Mouse (Mus musculus): ENCODE results near the gene Olfr350. TPM values are rescaled to one million over a fixed set of nuclear protein-coding genes. Genes with fewer than 3 reads are reported as not detected.

Gene Olfr350
- total RNA-seq (2014; rRNA removed) (not detected in 2 replicates), polyA plus RNA-seq (2015; fragmentation: Nextera tagmentation; extraction: Ambion mirVana) (not detected in 2 replicates)

DNA sequence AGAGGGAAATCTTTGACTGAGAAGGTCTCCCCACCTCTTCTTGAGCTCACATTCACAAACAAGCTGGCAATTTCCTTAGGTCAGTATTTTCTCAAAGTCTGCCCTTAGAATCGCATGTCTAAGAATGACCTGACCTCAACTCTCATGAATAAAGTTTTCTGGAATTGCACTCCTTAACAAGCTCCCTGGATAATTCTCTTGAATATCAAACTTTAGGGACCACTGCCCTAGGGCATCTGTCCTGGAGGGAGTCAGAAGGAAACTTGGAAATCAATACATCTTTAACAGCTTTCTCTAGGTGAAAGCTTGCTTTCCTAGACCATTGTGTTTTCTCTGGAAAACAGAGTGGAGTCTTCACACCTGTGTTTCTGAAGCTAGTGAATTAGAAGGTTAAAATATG, at the start of gene Olfr350:
Gene Olfr350 (plus strand): TSS at position 301 of the 400 bp plus-strand sequence.
- Histone ChIP-seq H3K9me3 (ENCODE audit: low read length) (peaks cover 7% of the 10 kb centered on the region; the same call in 1 of the 2 replicates), H3K9ac (no peak within 1 kb of the TSS), H3K4me1 (ENCODE audit: insufficient read depth) (no peaks in the 10 kb centered on the region), H3K27ac (ENCODE audit: low read depth, low read length) (no peak within 1 kb of the TSS), H3K4me3 (ENCODE audit: low read depth, low read length) (no peak within 1 kb of the TSS), H3K36me3 (ENCODE audit: insufficient read depth) (no peaks in the 10 kb centered on the region), H3K27me3 (ENCODE audit: insufficient read depth, low read length) (no peaks in the 10 kb centered on the region), H3K4me2 (ENCODE audit: low read depth) (no peak within 1 kb of the TSS)
- DNase-seq (no peak), ATAC-seq (no peak)
- 80% methylated on average over 1 of the region's 1 CpGs for WGBS
- no peak for TF ChIP-seq CTCF (IDR thresholded peaks at IDR 0.05; ENCODE audit: low read depth)

DNA sequence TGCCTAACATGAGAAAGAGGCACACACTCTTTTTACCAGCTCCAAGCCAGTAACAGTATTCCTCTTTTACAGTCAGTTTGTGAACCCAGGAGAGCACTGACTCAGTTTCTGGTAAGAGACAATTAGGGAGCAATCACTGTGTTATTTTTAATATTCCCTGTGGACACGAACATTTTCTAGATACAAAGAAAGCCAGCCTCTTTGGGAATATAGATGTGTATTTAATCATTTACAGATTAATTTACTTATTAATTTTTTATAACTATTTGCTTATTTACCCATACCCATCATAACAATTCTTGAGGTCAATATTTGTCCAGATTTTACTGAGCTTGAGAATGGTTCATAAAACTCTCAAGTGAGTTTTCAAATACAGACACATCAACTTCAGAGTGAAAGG, 29.2 kb upstream of the Olfr350 start, which contains the start of gene Olfr3:
Gene Olfr3 (minus strand): TSS at position 101 of the 400 bp plus-strand sequence.
- peaks cover 3% of the 10 kb centered on the region; the same call in 1 of the 2 replicates for H3K9me3 ChIP-seq (ENCODE audit: low read length)
- TF ChIP-seq CTCF (IDR thresholded peaks at IDR 0.05; ENCODE audit: low read depth) = no peak
- no peaks in the 10 kb centered on the region for H3K36me3 ChIP-seq (ENCODE audit: insufficient read depth)
- ATAC-seq = no peak
- no peak within 1 kb of the TSS for H3K9ac ChIP-seq
- no peak within 1 kb of the TSS for H3K4me2 ChIP-seq (ENCODE audit: low read depth)
- no peak within 1 kb of the TSS for H3K27ac ChIP-seq (ENCODE audit: low read depth, low read length)
- no peaks in the 10 kb centered on the region for H3K27me3 ChIP-seq (ENCODE audit: insufficient read depth, low read length)
- no peak within 1 kb of the TSS for H3K4me3 ChIP-seq (ENCODE audit: low read depth, low read length)
- no peaks in the 10 kb centered on the region for H3K4me1 ChIP-seq (ENCODE audit: insufficient read depth)
- DNase-seq = no peak
- WGBS = 63% methylated on average over 1 of the region's 1 CpGs

DNA sequence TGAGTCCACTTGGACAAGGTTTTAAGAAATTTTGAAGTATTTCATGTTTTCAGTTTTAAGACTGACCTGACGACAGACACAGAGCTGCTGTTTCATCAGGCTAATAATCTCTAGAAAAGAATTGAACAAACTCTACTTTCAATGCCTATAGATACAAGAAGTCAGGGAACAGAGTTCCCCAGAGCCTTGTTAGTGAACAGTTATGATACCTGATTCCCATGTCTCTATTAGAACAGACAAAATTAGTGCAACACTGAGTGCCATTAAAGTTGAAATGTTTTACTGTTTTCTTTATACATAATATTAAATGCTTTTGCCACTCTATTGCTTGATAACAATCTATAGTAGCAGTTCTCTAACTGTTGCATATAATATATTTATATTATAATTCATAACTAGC, 16.4 kb downstream of the Olfr350 start, which contains the start of gene Olfr351:
Gene Olfr351 (minus strand): TSS at position 101 of the 400 bp plus-strand sequence.
- Histone ChIP-seq H3K9me3 (ENCODE audit: low read length) (0 out of 2 replicates have a peak, but pooled peaks cover 12% of the 10 kb centered on the region), H3K27ac (ENCODE audit: low read depth, low read length) (no peak within 1 kb of the TSS), H3K9ac (no peak within 1 kb of the TSS), H3K4me3 (ENCODE audit: low read depth, low read length) (no peak within 1 kb of the TSS), H3K27me3 (ENCODE audit: insufficient read depth, low read length) (no peaks in the 10 kb centered on the region), H3K4me2 (ENCODE audit: low read depth) (no peak within 1 kb of the TSS), H3K36me3 (ENCODE audit: insufficient read depth) (no peaks in the 10 kb centered on the region), H3K4me1 (ENCODE audit: insufficient read depth) (no peaks in the 10 kb centered on the region)
- no peak for DNase-seq
- ATAC-seq = no peak
- TF ChIP-seq CTCF (IDR thresholded peaks at IDR 0.05; ENCODE audit: low read depth) = no peak
- 83% methylated on average over 1 of the region's 1 CpGs for WGBS

DNA sequence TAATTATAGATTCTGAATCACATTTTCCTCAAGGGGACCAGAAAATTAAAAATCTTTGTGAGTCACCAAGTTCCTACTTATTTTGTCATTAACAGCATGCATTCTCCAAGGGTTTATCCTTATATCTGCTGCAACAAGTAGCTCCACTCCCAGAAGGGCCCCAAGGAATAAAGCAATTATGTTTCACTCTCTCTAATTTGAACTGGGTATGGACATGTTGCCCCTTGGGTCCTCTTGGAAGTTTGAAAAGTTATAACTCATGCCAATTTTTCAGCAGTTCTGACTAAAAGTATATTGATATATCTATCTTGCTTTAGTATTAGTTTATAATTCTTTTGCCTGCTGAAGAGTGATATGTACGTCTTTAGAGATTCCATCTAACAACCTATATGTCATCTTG, 22.1 kb downstream of the Olfr350 start, which contains the start of gene Olfr352:
Gene Olfr352 (plus strand): TSS at position 301 of the 400 bp plus-strand sequence.
- Histone ChIP-seq H3K36me3 (ENCODE audit: insufficient read depth) (no peaks in the 10 kb centered on the region), H3K4me2 (ENCODE audit: low read depth) (no peak within 1 kb of the TSS), H3K9ac (no peak within 1 kb of the TSS), H3K27ac (ENCODE audit: low read depth, low read length) (no peak within 1 kb of the TSS), H3K4me1 (ENCODE audit: insufficient read depth) (no peaks in the 10 kb centered on the region), H3K9me3 (ENCODE audit: low read length) (0 out of 2 replicates have a peak, but pooled peaks cover 11% of the 10 kb centered on the region), H3K4me3 (ENCODE audit: low read depth, low read length) (no peak within 1 kb of the TSS), H3K27me3 (ENCODE audit: insufficient read depth, low read length) (no peaks in the 10 kb centered on the region)
- ATAC-seq (no peak), DNase-seq (no peak)
- 83% methylated on average over 1 of the region's 1 CpGs for WGBS
- no peak for TF ChIP-seq CTCF (IDR thresholded peaks at IDR 0.05; ENCODE audit: low read depth)

DNA sequence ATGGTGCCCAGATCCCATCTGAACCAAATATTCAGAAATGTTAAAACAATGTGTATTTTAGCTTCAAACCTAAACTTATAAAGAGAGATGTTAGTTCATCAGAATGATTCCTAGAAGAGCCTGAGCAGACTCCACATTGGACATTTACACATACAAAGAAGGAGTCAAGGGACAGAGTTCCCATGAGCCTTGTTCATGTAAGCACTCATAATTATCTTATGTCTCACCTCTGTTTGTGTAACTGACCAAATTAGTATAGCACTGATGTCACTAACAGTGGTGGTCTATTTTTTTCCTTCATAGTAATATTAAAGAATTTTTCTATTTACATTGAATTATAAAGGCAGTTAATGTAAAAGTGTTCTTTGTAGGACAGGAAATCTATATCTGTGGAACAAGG, 46.7 kb downstream of the Olfr350 start, which contains the start of gene Olfr353:
Gene Olfr353 (minus strand): TSS at position 101 of the 400 bp plus-strand sequence.
- H3K36me3 ChIP-seq (ENCODE audit: insufficient read depth) = no peaks in the 10 kb centered on the region
- DNase-seq = no peak
- H3K27me3 ChIP-seq (ENCODE audit: insufficient read depth, low read length) = no peaks in the 10 kb centered on the region
- H3K4me3 ChIP-seq (ENCODE audit: low read depth, low read length) = no peak within 1 kb of the TSS
- 0 out of 2 replicates have a peak, but pooled peaks cover 4% of the 10 kb centered on the region for H3K9me3 ChIP-seq (ENCODE audit: low read length)
- H3K9ac ChIP-seq = no peak within 1 kb of the TSS
- H3K27ac ChIP-seq (ENCODE audit: low read depth, low read length) = no peak within 1 kb of the TSS
- TF ChIP-seq CTCF (IDR thresholded peaks at IDR 0.05; ENCODE audit: low read depth) = no peak
- H3K4me1 ChIP-seq (ENCODE audit: insufficient read depth) = no peaks in the 10 kb centered on the region
- no peak within 1 kb of the TSS for H3K4me2 ChIP-seq (ENCODE audit: low read depth)
- ATAC-seq = no peak

DNA sequence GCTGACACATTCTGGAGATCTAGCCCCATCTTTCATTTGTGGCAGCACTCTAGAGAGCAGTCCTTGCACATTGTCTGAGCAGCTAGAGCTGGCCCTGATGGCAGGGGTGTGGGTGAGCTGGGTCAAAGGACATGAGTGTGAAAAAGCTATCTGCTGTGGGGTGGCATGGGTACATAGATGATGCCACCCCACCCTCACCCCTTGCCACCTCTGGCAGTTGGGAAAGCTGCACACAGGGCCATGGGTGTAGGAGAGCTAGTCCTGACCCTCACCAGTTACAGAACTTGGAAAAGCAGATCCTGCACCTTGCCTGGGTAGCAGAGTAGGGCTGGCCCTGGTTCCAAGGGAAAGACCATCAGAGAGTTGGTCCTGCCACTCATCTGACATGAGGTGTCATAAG, 51.0 kb downstream of the Olfr350 start:
- Histone ChIP-seq H3K36me3 (ENCODE audit: insufficient read depth) (no peaks in the 10 kb centered on the region), H3K27me3 (ENCODE audit: insufficient read depth, low read length) (no peaks in the 10 kb centered on the region), H3K4me3 (ENCODE audit: low read depth, low read length) (no peak overlapping the region), H3K27ac (ENCODE audit: low read depth, low read length) (no peak overlapping the region), H3K9me3 (ENCODE audit: low read length) (0 out of 2 replicates have a peak, but pooled peaks cover 4% of the 10 kb centered on the region), H3K4me1 (ENCODE audit: insufficient read depth) (no peaks in the 10 kb centered on the region), H3K9ac (no peak overlapping the region), H3K4me2 (ENCODE audit: low read depth) (no peak overlapping the region)
- ATAC-seq = no peak
- no peak for DNase-seq
- no peak for TF ChIP-seq CTCF (IDR thresholded peaks at IDR 0.05; ENCODE audit: low read depth)

Other genes with a start within 250 kb of the Olfr350 start
- not detected in 2 replicates for gene Olfr345, start 206.3 kb upstream of the Olfr350 start, total RNA-seq (2014; rRNA removed)
- not detected in 2 replicates for gene Olfr345, start 206.3 kb upstream of the Olfr350 start, polyA plus RNA-seq (2015; fragmentation: Nextera tagmentation; extraction: Ambion mirVana)
- not detected in 2 replicates for gene Olfr346, start 160.5 kb upstream of the Olfr350 start, total RNA-seq (2014; rRNA removed)
- not detected in 2 replicates for gene Olfr346, start 160.5 kb upstream of the Olfr350 start, polyA plus RNA-seq (2015; fragmentation: Nextera tagmentation; extraction: Ambion mirVana)
- gene Olfr347, start 114.4 kb upstream of the Olfr350 start, total RNA-seq (2014; rRNA removed) = not detected in 2 replicates
- gene Olfr347, start 114.4 kb upstream of the Olfr350 start, polyA plus RNA-seq (2015; fragmentation: Nextera tagmentation; extraction: Ambion mirVana) = not detected in 2 replicates
- not detected in 2 replicates for gene Olfr348, start 62.0 kb upstream of the Olfr350 start, total RNA-seq (2014; rRNA removed)
- gene Olfr348, start 62.0 kb upstream of the Olfr350 start, polyA plus RNA-seq (2015; fragmentation: Nextera tagmentation; extraction: Ambion mirVana) = not detected in 2 replicates
- not detected in 2 replicates for gene Olfr50, start 55.8 kb upstream of the Olfr350 start, total RNA-seq (2014; rRNA removed)
- not detected in 2 replicates for gene Olfr50, start 55.8 kb upstream of the Olfr350 start, polyA plus RNA-seq (2015; fragmentation: Nextera tagmentation; extraction: Ambion mirVana)
- not detected in 2 replicates for gene Olfr3, start 29.3 kb upstream of the Olfr350 start, total RNA-seq (2014; rRNA removed)
- gene Olfr3, start 29.3 kb upstream of the Olfr350 start, polyA plus RNA-seq (2015; fragmentation: Nextera tagmentation; extraction: Ambion mirVana) = not detected in 2 replicates
- not detected in 2 replicates for gene Olfr351, start 16.4 kb downstream of the Olfr350 start, total RNA-seq (2014; rRNA removed)
- not detected in 2 replicates for gene Olfr351, start 16.4 kb downstream of the Olfr350 start, polyA plus RNA-seq (2015; fragmentation: Nextera tagmentation; extraction: Ambion mirVana)
- gene Olfr352, start 22.1 kb downstream of the Olfr350 start, total RNA-seq (2014; rRNA removed) = not detected in 2 replicates
- not detected in 2 replicates for gene Olfr352, start 22.1 kb downstream of the Olfr350 start, polyA plus RNA-seq (2015; fragmentation: Nextera tagmentation; extraction: Ambion mirVana)
- not detected in 2 replicates for gene Olfr353, start 46.6 kb downstream of the Olfr350 start, total RNA-seq (2014; rRNA removed)
- not detected in 2 replicates for gene Olfr353, start 46.6 kb downstream of the Olfr350 start, polyA plus RNA-seq (2015; fragmentation: Nextera tagmentation; extraction: Ambion mirVana)
- not detected in 2 replicates for gene Olfr354, start 59.4 kb downstream of the Olfr350 start, total RNA-seq (2014; rRNA removed)
- not detected in 2 replicates for gene Olfr354, start 59.4 kb downstream of the Olfr350 start, polyA plus RNA-seq (2015; fragmentation: Nextera tagmentation; extraction: Ambion mirVana)
- gene Olfr355, start 82.6 kb downstream of the Olfr350 start, total RNA-seq (2014; rRNA removed) = not detected in 2 replicates
- gene Olfr355, start 82.6 kb downstream of the Olfr350 start, polyA plus RNA-seq (2015; fragmentation: Nextera tagmentation; extraction: Ambion mirVana) = not detected in 2 replicates
- not detected in 2 replicates for gene Olfr356, start 90.8 kb downstream of the Olfr350 start, total RNA-seq (2014; rRNA removed)
- gene Olfr356, start 90.8 kb downstream of the Olfr350 start, polyA plus RNA-seq (2015; fragmentation: Nextera tagmentation; extraction: Ambion mirVana) = not detected in 2 replicates
- not detected in 2 replicates for gene Olfr357, start 147.5 kb downstream of the Olfr350 start, total RNA-seq (2014; rRNA removed)
- not detected in 2 replicates for gene Olfr357, start 147.5 kb downstream of the Olfr350 start, polyA plus RNA-seq (2015; fragmentation: Nextera tagmentation; extraction: Ambion mirVana)
- gene Olfr358, start 163.0 kb downstream of the Olfr350 start, total RNA-seq (2014; rRNA removed) = not detected in 2 replicates
- gene Olfr358, start 163.0 kb downstream of the Olfr350 start, polyA plus RNA-seq (2015; fragmentation: Nextera tagmentation; extraction: Ambion mirVana) = not detected in 2 replicates
- gene Olfr360, start 219.4 kb downstream of the Olfr350 start, total RNA-seq (2014; rRNA removed) = not detected in 2 replicates
- gene Olfr360, start 219.4 kb downstream of the Olfr350 start, polyA plus RNA-seq (2015; fragmentation: Nextera tagmentation; extraction: Ambion mirVana) = not detected in 2 replicates
- gene Olfr361, start 243.0 kb downstream of the Olfr350 start, total RNA-seq (2014; rRNA removed) = not detected in 2 replicates
- gene Olfr361, start 243.0 kb downstream of the Olfr350 start, polyA plus RNA-seq (2015; fragmentation: Nextera tagmentation; extraction: Ambion mirVana) = not detected in 2 replicates

Data from forebrain, postnatal 0 days (tissue).